Mouse (Mus musculus) cerebellum, postnatal 25 days (tissue): Measurements from ENCODE around the gene Fam169b.
"Not testable (repeated sequence)": the region's sequence is repeated elsewhere in the genome, so short reads cannot be mapped to it uniquely, and the experiment has no call there.

Experiments
- DNase-seq, 2 experiments: peaks; one replicate each; pipeline ENCODE4 v3.0.0; 2021; ENCODE audit warnings: mixed read lengths in 2 of 2

Gene Fam169b

DNA sequence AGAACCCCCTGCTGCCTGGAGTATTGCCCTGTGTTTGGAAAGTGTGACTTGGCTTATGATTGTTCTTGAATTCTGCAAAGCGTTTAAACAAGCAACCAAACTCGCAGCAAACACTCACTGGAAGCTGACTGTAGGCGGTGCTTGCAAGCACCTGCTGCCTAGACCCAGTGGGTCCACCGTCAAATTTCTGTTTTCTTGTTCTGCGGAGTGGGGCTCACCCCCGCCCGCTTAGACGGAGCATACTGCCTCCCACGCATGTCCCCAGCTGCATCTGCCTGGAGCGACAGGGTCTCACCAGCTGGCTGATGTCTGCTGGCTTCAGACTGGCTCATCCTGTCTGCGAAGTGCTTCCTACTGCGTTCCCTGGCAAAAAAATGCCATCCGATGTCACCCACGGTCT, 9.1 kb upstream of the Fam169b start:
- DNase-seq = peak; percentile 15 to 19

DNA sequence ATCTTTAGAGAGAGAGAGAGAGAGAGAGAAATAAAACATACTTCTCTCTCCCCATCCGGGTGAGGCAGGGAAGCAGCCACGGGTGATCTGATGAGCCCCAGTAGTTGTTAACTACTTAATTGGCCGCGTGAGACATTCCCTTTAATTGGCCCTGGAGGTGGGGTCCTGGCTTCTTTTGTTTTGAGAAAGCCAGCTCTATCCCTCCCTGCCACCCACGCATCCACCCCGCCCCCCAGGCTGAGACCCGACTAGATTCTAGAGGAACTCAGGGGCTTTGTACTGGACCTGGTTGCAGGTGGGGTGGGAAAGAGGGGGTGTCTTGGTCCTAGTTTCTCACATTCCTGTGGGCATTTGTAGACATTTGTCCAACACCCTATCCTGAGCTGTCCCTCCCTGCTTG, 8.2 kb upstream of the Fam169b start:
- DNase-seq = no peak

DNA sequence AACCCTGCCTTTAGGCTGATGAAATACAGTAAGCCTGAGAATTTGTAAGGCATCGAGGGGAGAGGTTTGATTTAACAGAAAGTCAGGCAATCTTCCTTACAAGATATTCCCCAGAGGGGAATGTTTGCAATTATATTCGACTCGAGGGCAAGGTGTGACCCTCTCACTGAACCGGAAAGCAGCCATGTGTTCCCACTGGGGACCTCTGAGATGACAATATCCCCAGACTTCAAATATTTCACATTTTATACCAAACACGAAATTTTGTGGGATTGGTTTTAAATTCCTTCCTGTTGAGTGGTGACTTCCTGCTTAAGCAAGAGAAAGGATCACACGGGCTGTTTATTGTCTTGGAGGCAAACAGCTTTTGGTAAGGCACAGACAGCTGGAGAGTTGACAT, 6.9 kb upstream of the Fam169b start:
- no peak for DNase-seq

DNA sequence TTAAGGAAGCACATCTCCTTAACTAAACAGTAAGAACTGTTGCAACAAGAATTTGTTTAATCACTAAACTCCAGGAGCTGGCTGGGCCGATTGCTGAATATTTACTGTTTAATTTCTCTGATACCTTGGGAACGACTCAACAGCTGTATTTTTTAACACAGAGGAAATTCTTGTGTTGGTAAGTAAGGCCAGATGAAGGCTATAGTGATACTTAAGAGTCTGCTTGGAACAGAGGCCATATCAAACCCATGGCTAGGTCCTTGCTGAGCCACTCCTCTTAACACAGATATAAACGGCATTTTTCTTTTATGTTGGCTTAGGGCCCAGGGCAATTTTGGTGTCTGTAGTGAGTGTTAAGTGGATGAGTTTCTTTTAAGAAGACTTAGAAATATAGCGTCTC, 3.1 kb upstream of the Fam169b start:
- DNase-seq = no peak

DNA sequence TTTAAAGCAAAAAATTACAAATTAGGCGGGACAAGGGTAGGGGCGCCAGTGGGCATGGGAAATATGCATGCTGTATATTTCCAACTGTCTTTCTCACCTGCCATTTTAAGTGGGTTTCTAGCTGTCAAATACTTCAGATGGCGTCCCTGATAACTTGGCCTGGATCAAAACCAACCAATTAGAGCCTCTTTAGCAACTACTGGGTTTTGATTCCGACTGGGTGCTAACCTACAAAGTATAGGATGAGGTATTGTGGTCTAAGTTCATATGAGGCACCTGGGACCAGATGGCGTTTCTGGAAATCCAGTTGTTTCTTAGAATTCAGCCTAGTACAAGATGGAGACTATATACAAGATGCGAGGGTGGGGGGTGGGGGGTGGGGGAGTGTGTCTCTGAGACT, 1.8 kb upstream of the Fam169b start:
- DNase-seq = no peak

DNA sequence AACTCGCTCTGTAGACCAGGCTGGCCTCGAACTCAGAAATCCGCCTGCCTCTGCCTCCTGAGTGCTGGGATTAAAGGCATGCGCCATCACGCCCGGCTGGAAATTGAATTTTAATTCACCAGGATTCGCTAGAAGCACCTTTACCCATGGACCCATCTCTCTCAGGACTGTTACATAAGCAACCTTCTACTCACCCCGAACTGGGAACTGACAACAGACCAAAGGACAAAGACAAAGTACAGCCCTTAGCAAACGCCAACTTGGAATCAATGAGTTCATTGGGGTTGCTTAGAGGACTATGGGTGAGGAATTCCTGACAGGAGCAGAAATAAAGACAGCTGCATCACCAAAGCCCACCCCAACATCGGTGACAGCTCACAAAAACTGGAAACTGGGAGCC, 1.0 kb upstream of the Fam169b start:
- no peak for DNase-seq

DNA sequence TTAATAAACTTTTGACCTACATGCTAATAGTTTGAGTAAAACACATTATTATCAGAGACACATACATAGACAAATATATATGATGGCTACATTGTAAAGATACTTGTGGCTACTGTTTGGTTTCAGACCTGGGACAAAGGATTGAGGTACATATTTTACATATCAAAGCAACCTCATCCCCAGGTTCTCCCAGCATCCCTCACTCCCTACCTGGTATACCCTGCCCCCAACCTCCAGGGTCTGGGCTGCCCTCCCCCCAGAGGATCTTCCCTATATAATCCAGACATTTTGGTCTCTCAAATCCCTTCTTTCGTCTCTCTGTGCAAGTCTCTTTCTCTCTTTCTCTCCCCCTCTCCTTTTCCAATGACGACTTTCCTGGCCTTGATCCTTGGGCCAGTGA, 579 bp downstream of the Fam169b start:
- DNase-seq = no peak

DNA sequence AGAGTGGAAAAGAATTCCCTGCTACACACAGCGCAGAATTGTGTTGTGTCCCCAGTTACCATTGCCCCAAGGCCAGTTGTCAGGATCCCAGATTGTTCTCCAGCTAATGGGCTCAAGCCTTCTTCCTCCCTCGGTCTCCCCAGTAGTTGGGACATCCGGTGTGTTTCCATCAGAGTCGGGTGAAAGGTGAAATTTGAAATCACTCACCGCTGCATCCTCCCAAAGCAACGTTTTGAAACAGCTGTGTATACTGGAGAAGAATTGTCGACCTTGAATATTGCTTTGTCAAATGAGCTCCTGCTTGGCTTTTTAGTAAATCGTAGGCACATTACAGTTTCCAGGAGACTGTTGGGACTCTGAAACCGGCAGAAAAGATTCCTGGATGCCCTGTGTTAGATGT, 1.3 kb downstream of the Fam169b start:
- DNase-seq = no peak

DNA sequence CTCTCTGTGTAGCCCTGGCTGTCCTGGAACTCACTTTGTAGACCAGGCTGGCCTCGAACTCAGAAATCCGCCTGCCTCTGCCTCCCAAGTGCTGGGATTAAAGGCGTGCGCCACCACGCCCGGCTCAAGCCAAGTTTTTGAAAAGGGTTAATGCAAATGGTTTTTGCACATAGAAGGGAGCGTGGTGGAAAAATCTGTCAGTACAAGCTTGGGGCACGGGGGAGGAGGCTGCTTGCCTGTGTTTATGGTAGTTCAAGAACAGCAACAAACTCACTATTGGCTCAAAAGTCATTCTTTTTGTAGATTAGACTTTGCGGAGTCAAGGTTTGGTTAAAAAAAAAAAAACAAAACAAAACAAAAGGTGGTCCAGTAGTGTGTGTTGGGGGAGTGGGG, 1.8 kb downstream of the Fam169b start:
- not testable (repeated sequence) for DNase-seq

DNA sequence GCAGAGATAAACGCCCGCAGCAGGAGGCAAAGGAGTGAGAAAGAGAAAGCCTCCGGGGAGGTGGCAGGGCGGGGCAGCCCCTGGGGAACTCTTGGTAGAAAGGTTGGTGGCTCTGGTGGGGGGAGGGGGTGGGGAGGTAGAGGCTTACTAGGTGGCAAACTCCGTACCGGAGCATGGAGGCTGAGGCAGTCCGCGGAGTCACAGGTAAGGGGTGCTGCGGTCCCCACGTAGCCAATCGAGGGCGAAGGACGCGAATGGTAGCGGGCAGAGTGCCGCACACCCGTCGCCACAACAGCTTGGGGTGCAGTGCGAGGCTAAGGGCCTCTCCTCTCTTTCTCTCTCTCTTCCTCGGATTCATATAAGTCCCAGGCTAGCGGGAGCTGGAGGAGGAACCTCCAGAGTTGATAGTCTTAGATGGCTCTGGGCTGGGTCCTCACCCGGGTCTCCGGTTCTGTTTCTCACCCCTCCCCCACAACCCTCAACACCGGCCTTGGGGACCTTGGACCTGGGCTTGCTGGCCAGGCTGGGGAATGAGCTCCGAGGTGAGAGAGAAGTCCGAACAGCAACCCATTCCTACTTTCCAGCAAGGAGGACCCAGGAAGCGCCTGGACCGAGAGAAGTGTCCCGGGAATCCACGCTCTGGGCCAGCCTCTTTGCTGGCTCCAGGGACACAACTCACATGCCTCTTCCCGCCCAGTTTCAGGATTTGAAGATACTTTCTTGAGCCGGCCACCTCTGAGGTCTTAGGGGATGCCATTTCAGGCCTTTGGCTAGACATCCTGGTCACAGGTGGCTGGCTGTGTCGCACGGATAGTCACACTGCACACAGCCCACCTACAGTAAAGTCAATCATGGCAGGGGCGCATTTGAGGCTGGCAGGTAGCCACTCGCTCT, 2.4 kb downstream of the Fam169b start:
- DNase-seq = peak; percentile 17 to 39

DNA sequence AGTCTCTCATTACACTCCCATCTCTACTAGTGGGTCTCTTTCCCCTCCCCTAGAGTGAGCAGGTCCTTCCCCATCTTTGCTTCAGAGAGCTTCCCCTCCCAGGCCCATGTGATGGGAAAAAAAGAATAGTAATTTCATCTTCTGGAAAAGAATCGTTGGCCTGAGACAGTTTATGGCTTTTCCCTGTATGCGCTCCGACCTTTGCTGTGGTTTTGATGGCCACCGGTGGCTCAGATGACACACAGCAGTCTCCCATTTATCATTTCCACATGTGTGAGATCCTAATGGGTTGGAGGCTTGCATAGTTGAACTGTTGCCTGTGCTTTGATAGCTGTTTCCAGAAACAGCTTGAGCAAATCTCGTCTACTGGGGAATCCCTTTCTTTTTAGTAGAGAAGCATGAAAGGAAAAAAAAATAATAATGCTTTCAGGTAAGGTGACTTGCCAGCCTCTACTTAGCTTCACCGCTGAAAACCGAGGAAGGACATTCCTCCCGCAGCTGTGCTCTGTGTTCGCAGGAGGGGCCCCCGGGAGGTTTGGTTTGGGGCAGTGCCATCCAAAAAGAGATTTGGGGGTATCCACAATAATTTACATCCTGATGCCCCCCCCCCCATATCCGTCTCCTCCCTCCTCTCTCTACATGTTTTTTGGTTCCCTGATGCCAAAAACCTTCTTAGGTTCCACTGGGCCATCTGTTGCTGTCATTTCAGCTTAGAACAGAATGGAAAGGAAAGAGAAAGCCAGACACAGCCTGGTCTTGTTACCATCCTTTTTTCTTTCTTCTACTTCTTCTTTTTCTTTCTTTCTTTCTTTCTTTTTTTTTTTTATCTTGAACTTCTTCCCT, 3.6 kb downstream of the Fam169b start:
- no peak for DNase-seq

DNA sequence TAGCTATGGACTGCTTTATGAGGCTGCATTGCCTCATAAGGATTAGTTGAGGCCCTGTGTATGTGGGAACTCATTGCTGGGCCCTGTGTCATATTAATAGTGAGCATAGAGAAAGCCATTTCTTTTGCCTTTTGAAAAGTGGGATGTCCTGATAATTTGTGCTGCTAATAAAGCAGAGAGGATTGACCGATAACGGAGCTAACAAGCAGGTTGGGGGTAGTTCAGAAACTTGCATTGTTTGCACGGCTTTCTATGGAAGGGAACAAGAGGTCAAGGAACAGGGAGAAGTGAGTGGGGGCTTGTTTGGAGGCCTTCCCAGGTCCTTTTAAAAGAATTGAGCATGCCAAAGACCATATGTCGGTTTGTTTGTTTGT, 4.2 kb downstream of the Fam169b start:
- DNase-seq = no peak

DNA sequence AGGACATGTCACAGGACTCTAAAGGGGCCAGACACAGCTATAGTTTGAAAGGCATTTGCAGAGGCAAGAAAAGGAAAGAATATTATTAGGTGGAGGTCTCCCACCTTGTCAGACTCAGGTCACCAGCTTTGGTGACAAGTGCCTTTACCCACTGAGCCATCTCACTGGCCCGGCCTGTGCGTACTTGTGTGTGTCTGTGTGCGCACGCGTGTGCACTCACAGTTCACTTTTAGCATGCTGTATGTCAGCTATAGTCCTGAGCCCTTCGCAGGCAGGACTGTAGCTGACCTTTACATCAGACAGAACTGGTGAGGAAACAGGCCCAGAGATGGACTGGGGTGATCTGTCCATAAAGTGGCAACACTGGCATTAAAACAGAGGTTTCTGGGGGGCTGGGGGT, 4.7 kb downstream of the Fam169b start:
- DNase-seq = no peak

DNA sequence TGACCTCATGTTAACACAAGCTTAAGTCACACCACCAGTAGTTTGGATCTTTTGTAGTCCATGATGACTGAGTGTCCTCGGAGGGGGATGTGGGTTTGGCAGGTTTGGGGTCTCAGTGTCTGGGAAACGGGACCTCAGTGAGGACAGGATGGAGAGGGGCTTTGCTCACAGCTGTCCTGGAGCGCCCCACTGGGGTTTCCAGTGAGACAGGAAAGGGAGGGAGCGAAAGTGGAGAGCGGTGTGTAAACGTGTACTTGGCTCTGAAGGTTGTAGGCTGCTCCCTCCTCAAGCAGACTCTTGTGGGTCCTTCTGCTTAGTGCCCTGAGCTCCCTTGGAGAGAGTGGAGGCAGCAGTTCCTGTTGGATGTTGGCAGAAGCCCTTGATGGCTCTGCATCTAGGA, 5.3 kb downstream of the Fam169b start:
- DNase-seq = no peak

DNA sequence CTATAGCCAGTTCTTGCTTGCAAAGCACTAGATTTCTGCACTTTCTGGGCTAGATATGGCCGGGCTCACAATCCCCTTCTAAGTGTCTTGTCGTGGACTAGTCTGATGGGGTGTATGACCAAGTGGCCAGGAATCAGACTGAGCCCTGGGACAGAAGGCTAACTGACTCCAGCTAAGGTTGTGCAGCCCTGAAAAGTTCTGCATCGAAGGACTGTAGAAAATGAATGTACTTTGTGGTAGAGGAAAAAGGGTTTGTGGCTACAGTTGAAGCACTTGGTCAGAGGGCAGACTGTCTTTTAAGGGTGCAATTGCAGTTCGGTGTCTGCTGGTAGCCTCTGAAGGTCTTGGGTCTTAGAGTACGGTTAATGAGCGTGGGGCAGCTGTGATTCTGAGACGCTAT, 5.8 kb downstream of the Fam169b start:
- no peak for DNase-seq

DNA sequence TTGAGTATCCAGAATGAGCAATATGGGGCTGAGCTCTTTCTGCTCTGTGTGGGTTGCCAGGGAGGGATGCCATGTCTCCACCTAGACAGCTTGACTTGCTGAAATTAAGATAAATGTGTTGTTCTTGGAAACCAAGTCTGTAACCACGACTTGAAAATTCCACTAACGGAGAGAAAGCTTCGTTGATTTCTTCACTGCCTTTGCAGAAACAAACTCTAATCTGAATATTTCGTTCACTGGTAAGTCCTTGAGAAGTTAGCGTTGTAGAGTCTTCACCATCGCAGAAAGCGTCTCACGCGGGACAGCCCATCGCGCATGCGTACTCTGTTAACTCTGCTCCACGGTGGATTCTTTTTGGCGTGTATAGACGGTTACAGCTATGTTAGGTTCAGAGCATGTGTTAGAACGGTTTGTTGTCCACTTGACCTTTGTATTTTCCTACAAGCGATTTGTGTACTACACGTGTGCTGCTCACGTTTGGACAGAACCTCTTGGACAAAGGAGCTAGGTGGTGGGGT, 6.8 kb downstream of the Fam169b start:
- no peak for DNase-seq

DNA sequence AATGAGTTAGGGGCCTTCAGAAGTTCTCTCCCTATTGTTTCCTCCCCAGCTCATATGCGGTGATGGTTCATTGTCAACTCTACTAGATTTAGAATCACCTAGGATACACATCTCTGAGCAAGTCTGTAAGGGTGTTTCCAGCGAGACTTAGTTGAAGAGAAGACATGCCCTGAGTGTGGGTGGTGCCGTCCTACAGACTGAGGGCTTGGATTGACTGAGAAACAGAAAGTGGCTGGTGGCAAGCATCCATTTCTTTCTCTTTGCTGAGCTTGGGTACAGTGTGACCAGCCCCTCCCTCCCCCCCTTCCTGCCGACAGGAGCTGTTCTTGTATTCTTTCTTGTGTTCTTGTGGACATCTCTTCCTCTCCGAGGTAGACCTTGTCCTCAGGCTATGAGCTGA, 7.7 kb downstream of the Fam169b start:
- DNase-seq = no peak

DNA sequence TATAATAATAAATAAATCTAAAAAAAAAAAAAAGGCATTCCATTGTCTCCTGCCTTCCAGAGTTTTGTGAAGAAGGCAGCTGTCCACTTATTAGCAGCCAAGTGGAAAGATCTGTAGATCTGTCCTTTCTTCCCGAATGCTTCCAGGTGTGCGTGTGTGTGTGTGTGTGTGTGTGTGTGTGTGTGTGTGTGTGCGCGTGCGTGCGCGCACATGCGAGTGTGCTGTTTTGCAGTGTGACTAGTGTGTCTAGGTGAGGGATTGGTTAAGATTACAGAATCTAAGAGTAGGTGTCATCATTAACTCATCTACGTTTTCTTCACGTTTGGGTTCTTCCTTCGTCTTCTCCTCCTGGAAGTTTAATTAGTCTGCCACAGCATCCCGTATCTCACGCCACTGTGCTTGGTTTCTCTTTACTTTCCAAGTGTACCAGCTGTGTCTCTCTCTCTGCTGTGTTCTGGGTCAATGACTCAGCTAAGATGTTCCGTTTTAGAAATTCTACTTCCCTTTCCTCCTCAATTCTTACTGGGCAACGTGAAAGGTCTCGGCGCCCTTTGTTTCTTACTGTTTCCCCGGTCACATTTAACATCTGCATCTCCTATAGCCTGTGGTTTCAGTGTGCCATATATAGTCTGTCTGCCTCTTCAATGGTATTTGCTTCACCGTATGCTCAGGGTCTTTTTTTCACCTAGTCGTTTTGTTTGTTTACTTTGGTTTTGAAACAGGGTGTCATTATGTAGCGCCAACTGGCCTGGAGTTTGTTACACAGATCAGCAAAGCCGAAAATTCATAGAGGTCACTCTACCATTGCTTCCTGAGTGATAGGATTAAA, 8.9 kb downstream of the Fam169b start:
- DNase-seq = no peak

DNA sequence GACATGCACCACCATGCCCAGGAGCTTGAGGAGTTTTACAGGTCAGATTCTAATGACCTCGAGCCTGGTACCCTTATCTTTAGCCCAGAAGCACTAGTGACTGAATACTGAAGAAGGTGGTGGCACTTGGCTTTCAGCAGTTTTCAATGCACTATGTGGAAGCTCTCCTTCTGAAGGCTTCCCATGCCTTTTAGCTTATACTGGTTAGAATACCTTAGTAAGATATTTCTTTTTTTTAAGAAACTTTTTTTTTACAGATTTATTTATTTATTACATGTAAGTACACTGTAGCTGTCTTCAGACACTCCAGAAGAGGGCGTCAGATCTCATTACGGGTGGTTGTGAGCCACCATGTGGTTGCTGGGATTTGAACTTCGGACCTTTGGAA, 9.5 kb downstream of the Fam169b start:
- DNase-seq = not testable (repeated sequence)

DNA sequence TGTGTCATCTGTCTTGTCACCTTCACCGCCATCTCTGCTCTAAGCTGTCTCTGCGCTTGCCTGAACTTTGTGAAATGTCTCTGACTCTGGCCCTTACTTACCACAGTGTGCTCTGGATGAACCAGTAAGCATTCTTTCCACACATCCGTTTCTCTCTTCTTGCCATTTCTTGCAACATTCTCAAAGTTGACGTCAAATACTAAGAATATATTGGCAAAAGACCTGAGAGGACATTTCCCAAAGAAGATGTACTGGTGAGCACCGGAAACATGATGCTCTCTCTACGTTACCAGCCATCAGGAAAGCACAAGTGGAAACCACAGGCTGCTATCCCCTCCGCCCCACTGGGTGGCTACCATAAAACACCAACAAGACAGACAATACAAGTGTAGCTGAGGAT, 10.1 kb downstream of the Fam169b start:
- no peak for DNase-seq

DNA sequence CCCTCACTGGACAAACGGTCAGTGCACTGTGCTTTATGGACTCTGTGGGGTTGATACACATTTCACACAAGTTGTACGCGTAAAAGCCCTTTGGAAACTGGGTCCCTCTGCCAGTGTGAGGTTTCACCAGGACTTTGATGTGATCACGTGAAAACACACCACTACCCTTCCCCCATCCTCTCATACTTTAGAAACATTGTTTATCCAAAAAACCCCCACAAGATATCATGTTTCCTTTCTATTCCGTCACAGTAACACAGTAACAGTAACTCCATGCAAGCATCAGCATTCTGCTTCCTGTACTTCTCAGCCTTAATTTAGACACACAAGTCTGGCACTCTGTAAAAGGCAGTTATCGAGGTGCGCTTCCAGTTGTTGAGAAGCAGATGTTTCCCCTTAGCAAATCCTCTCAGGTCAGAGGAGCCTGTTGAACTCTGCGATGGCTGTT, 12.2 kb downstream of the Fam169b start:
- no peak for DNase-seq

DNA sequence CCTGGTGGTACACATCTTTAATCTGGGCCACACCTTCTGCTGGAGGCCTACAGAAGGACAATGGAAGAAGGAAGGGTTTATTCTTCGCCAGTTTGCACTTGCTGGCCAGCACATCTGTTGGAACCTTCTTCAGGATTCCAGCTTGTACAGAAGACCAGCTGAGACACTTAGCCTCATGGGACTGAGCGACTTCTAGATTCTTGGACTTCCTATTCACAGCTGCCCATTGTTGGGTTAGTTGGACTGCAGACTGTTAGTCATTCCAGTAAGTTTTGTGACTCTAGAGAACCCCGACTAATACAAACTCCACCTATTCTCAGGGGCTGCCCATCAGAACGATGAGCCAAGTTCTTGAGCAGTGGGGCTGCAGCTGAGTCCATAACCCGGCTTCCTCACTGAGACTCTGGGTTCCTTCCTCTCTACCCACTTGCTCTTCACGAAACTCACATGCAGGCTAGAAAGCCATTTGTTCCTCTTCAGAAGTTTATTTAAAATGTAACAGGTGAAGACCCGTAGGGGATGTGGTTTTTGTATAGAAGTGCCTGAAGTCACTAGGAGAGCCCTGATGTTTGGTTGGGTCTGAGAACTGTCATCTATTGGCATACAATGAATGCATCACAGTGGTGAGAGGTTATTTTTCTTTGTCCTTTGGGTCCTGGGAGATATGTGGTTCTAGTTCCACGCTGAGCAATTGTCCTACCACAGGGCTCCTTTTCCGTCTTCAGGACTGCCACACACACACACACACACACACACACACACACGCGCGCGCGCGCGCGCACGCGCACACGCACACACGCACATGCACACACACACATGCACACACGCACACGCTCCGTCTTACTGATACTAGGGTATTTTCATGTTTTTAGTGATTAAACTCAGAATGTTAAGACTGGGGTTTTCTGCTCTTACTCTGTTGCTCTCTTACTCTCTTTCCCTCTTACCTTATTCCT, 13.2 kb downstream of the Fam169b start:
- DNase-seq = no peak
